ENCODE assay signal across 8 mouse cellular contexts in genomic region chr6:71438070-71438469, GRCm38 (mm10). TPM values are rescaled to one million over a fixed set of nuclear protein-coding genes. Genes with fewer than 3 reads are reported as not detected.
DNase-seq lines count a peak whose midpoint lies in the region; ATAC-seq and TF ChIP-seq lines count a peak whose summit lies in the region.
"Had no signal": no experiment of that assay in that cellular context is flagged by ENCODE, and none has a peak within 500 bp of the region (broad histone marks: within the 10 kb centered on the region; RNA-seq: fewer than 3 reads in every experiment).

No protein-coding gene starts in this region.

- H3K36me3 ChIP-seq in forebrain, embryonic 13.5 days (ENCODE audit: poor library complexity, severe bottlenecking) = no peaks in the 10 kb centered on the region
- H3K36me3 ChIP-seq in intestine, embryonic 16.5 days (ENCODE audit: control insufficient read depth, insufficient read depth, low read length) = no peaks in the 10 kb centered on the region
- H3K36me3 ChIP-seq in neural tube, embryonic 13.5 days = no peaks in the 10 kb centered on the region

- H3K9me3 ChIP-seq in forebrain, embryonic 13.5 days (replicated peaks) = no peaks in the 10 kb centered on the region
- no peaks in the 10 kb centered on the region for H3K9me3 ChIP-seq in intestine, embryonic 16.5 days (ENCODE audit: control insufficient read depth, low read length)
- H3K9me3 ChIP-seq in neural tube, embryonic 13.5 days = no peaks in the 10 kb centered on the region

- no peaks in the 10 kb centered on the region for H3K27me3 ChIP-seq in forebrain, embryonic 13.5 days
- H3K27me3 ChIP-seq in intestine, embryonic 16.5 days (replicated peaks; ENCODE audit: control insufficient read depth, insufficient read depth, low read length) = no peaks in the 10 kb centered on the region
- no peaks in the 10 kb centered on the region for H3K27me3 ChIP-seq in neural tube, embryonic 13.5 days

- H3K9ac ChIP-seq in forebrain, embryonic 13.5 days = peak overlapping the region; percentile 8; the same call in 1 of the 2 replicates
- H3K9ac ChIP-seq in intestine, embryonic 16.5 days (ENCODE audit: low read depth, low read length) = 0 out of 2 replicates have a peak overlapping the region, but pooled peaks have one; percentile 43
- H3K9ac ChIP-seq in neural tube, embryonic 13.5 days = peak overlapping the region; percentile 31

- DNase-seq in layer of hippocampus, adult 2 months (ENCODE audit: low spot score in 2 of 2) = no peak
- DNase-seq in layer of hippocampus, postnatal 10 days (ENCODE audit: low spot score in 2 of 2) = no peak
- no peak for DNase-seq in adrenal gland, adult 2 months
- DNase-seq in thymus, postnatal 4 days = no peak
- DNase-seq: lung, postnatal 14 days had no signal

- WGBS in forebrain, embryonic 13.5 days = 46% methylated on average over 1 of the region's 1 CpGs
- WGBS in intestine, embryonic 16.5 days = 61% methylated on average over 1 of the region's 1 CpGs
- 72% methylated on average over 1 of the region's 1 CpGs for WGBS in neural tube, embryonic 13.5 days

- no peak overlapping the region for H3K27ac ChIP-seq in layer of hippocampus, adult 2 months
- no peak overlapping the region for H3K27ac ChIP-seq in forebrain, embryonic 13.5 days
- H3K27ac ChIP-seq in intestine, embryonic 16.5 days (ENCODE audit: low read length) = no peak overlapping the region
- no peak overlapping the region for H3K27ac ChIP-seq in neural tube, embryonic 13.5 days (replicated peaks)

- peak overlapping the region; percentile 14 for H3K4me2 ChIP-seq in forebrain, embryonic 13.5 days
- H3K4me2 ChIP-seq in intestine, embryonic 16.5 days (ENCODE audit: low read depth, low read length) = peak overlapping the region; percentile 46
- peak overlapping the region; percentile 88 for H3K4me2 ChIP-seq in neural tube, embryonic 13.5 days

- no peak for TF ChIP-seq CTCF in layer of hippocampus, adult 2 months (conservative IDR thresholded peaks at IDR 0.05)

- peaks cover 40% of the 10 kb centered on the region for H3K4me1 ChIP-seq in forebrain, embryonic 13.5 days
- H3K4me1 ChIP-seq in intestine, embryonic 16.5 days (ENCODE audit: control insufficient read depth, insufficient read depth, low read length) = peaks cover 20% of the 10 kb centered on the region
- peaks cover 54% of the 10 kb centered on the region for H3K4me1 ChIP-seq in neural tube, embryonic 13.5 days (replicated peaks)

- ATAC-seq in forebrain, embryonic 13.5 days = no peak
- ATAC-seq in intestine, embryonic 16.5 days = no peak
- ATAC-seq in neural tube, embryonic 13.5 days (ENCODE audit: low read depth) = no peak

- H3K4me3 ChIP-seq in layer of hippocampus, adult 2 months = peak overlapping the region; percentile 83
- no peak overlapping the region for H3K4me3 ChIP-seq in forebrain, embryonic 13.5 days
- H3K4me3 ChIP-seq in intestine, embryonic 16.5 days (ENCODE audit: low read length) = no peak overlapping the region; the same call in 1 of the 2 replicates
- peak overlapping the region; percentile 1; the same call in 1 of the 2 replicates for H3K4me3 ChIP-seq in neural tube, embryonic 13.5 days

RNA-seq across cellular contexts. Expression of gene Rmnd5a, which starts 2.4 kb away (rescaled TPM):
- total RNA-seq in layer of hippocampus, adult 2 months (2021) = 10 to 100 TPM; 91.3 to 91.6 TPM
- total RNA-seq in layer of hippocampus, postnatal 10 days (2021) = 10 to 100 TPM; 69.4 to 74.7 TPM
- polyA plus RNA-seq in forebrain, embryonic 13.5 days (2015; fragmentation: Nextera tagmentation; extraction: Ambion mirVana) = 6.8 and 9.0 TPM in 2 replicates
- polyA plus RNA-seq in intestine, embryonic 16.5 days (2015; fragmentation: Nextera tagmentation; extraction: Ambion mirVana) = 9.3 and 10.3 TPM in 2 replicates
- 9.4 and 10.9 TPM in 2 replicates for polyA plus RNA-seq in neural tube, embryonic 13.5 days (2015; fragmentation: Nextera tagmentation; extraction: Ambion mirVana)
- total RNA-seq in adrenal gland, adult 2 months (2021) = 10 to 100 TPM; 68.1 to 80.1 TPM
- 18.3 and 20.9 TPM in 2 replicates for polyA plus RNA-seq in adrenal gland, adult 2 months (2012; rRNA removed)

RNA-seq across cellular contexts. Expression of gene Rnf103, which starts 55.6 kb away (rescaled TPM):
- 10 to 100 TPM; 45.8 to 46.5 TPM for total RNA-seq in layer of hippocampus, adult 2 months (2021)
- total RNA-seq in layer of hippocampus, postnatal 10 days (2021) = 10 to 100 TPM; 48.5 to 52.0 TPM
- 16.9 and 18.8 TPM in 2 replicates for polyA plus RNA-seq in forebrain, embryonic 13.5 days (2015; fragmentation: Nextera tagmentation; extraction: Ambion mirVana)
- polyA plus RNA-seq in intestine, embryonic 16.5 days (2015; fragmentation: Nextera tagmentation; extraction: Ambion mirVana) = 8.5 and 18.2 TPM in 2 replicates
- polyA plus RNA-seq in neural tube, embryonic 13.5 days (2015; fragmentation: Nextera tagmentation; extraction: Ambion mirVana) = 24.3 and 26.7 TPM in 2 replicates
- total RNA-seq in adrenal gland, adult 2 months (2021) = 10 to 100 TPM; 28.5 to 40.3 TPM
- 37.8 and 49.3 TPM in 2 replicates for polyA plus RNA-seq in adrenal gland, adult 2 months (2012; rRNA removed)

Comparison
In these comparisons a context has a peak if more than half of its experiments do, and no peak if none do; other contexts are left out.
1. H3K4me3 ChIP-seq: peak in layer of hippocampus, adult 2 months (single experiment) and neural tube, embryonic 13.5 days (single experiment); none in forebrain, embryonic 13.5 days (single experiment) and intestine, embryonic 16.5 days (single experiment).
2. H3K4me2 ChIP-seq: peak in every context shown above with its lines; median percentile 88 in neural tube, embryonic 13.5 days; 46 in intestine, embryonic 16.5 days; 14 in forebrain, embryonic 13.5 days.
3. Peak in every context shown above with its lines, with median percentiles within 50 percentile points of each other: H3K9ac ChIP-seq.